Mouse (Mus musculus) heart, embryonic 13.5 days (tissue): ENCODE results near the gene Rbm48. TPM values are rescaled to one million over a fixed set of nuclear protein-coding genes. Genes with fewer than 3 reads are reported as not detected.
A peak's percentile ranks its signal among the peaks of the same experiment; 100 is the strongest.

Experiments used
- ATAC-seq: fragments of 200-750 bp; cut with Nextera tagmentation; 2 replicates; pipeline ENCODE4 v1.8.0; 2017; ENCODE audit warnings: moderate TSS enrichment; ENCODE audit not compliant: insufficient number of reproducible peaks, low FRiP score, low TSS enrichment; ENCODE audit errors: extremely low read depth
- H3K27ac ChIP-seq: fragments of 300-500 bp; sonication (generic); replicated peaks from 2 replicates; pipeline ENCODE4 v1.5.1; 2015; ENCODE audit warnings: moderate library complexity, mild to moderate bottlenecking, inconsistent platforms
- H3K27me3 ChIP-seq: fragments of 300-500 bp; sonication (generic); replicated peaks from 2 replicates; pipeline ENCODE4 v1.6.1; 2015; ENCODE audit warnings: mild to moderate bottlenecking, inconsistent platforms
- H3K36me3 ChIP-seq: fragments of 300-500 bp; sonication (generic); 2 replicates; pipeline ENCODE4 v1.6.1; 2015; ENCODE audit warnings: mild to moderate bottlenecking, inconsistent platforms
- H3K4me1 ChIP-seq: fragments of 300-500 bp; sonication (generic); 2 replicates; pipeline ENCODE4 v1.6.1; 2015; ENCODE audit warnings: inconsistent platforms
- H3K4me2 ChIP-seq: fragments of 300-500 bp; sonication (generic); 2 replicates; pipeline ENCODE4 v1.6.1; 2015; ENCODE audit warnings: inconsistent platforms, mild to moderate bottlenecking, moderate library complexity
- H3K4me3 ChIP-seq: fragments of 300-500 bp; sonication (generic); 2 replicates; pipeline ENCODE4 v1.5.1; 2015; ENCODE audit warnings: moderate library complexity, mild to moderate bottlenecking, inconsistent platforms
- H3K9ac ChIP-seq: fragments of 300-500 bp; sonication (generic); 2 replicates; pipeline ENCODE4 v1.6.1; 2015; ENCODE audit warnings: inconsistent platforms, mild to moderate bottlenecking, moderate library complexity
- H3K9me3 ChIP-seq: fragments of 300-500 bp; sonication (generic); 2 replicates; pipeline ENCODE4 v1.6.1; 2016; ENCODE audit warnings: inconsistent platforms
- WGBS: fragments of 180-500 bp; shearing (Covaris S2); methylation state at CpG from one replicate; pipeline ENCODE4 v1.1.7; 2015; ENCODE audit warnings: mixed read lengths; 5-methylcytosine and 5-hydroxymethylcytosine counted together
- polyA plus RNA-seq: library from polyadenylated mRNA; unstranded; fragments of >200 nt; fragmentation: Nextera tagmentation; extraction: Ambion mirVana; gene quantifications from 2 replicates; pipeline ENCODE4 v1.2.1, GENCODE M21; 2015

The Rbm48 gene
- polyA plus RNA-seq, 1 experiment from 2014 or later: 8.8 TPM

DNA sequence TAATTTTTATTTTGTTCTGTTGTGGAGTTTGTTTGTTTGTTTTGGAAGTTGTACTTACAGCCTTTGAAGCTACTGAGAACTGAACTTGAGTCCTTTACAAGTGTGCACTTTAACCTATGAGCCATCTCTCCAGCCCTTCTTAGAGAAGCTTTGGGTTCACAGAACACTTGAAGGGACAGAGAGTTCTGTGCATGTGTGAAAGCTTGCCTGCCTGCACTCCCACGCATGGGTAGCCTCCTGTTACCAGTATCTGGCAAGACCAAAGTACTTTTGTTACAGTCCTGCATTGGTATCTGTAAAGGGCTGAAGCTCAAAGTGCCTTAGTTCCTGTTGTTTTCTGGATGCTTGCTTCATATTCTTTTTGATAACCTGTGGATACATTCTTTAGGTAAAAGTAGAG, 50.2 kb downstream of the Rbm48 start:
- H3K9me3 ChIP-seq: no peaks in the 10 kb centered on the region
- no peak overlapping the region for H3K9ac ChIP-seq
- H3K4me1 ChIP-seq: peaks cover 16% of the 10 kb centered on the region
- no peaks in the 10 kb centered on the region for H3K27me3 ChIP-seq
- WGBS: 71% methylated on average over 1 of the region's 1 CpGs
- peaks cover 10% of the 10 kb centered on the region for H3K36me3 ChIP-seq
- no peak overlapping the region for H3K27ac ChIP-seq
- ATAC-seq: no peak
- no peak overlapping the region for H3K4me2 ChIP-seq
- no peak overlapping the region for H3K4me3 ChIP-seq

DNA sequence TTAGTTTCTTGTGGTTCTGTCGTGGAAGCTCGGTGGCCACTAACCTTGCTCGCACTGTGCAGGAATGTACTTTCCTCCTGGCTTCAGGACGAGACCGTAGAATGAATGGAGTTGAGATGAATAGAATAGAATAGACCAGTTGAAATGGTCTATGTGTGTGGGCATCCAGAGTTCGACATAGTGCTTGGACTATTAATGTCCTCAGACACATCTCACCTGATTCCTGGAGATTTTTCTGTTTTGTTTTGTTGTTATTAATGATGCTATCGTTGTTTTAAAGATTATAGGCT, 52.0 kb downstream of the Rbm48 start:
- no peak overlapping the region for H3K27ac ChIP-seq
- H3K36me3 ChIP-seq: peaks cover 10% of the 10 kb centered on the region
- 9% methylated on average over 7 of the region's 7 CpGs for WGBS

DNA sequence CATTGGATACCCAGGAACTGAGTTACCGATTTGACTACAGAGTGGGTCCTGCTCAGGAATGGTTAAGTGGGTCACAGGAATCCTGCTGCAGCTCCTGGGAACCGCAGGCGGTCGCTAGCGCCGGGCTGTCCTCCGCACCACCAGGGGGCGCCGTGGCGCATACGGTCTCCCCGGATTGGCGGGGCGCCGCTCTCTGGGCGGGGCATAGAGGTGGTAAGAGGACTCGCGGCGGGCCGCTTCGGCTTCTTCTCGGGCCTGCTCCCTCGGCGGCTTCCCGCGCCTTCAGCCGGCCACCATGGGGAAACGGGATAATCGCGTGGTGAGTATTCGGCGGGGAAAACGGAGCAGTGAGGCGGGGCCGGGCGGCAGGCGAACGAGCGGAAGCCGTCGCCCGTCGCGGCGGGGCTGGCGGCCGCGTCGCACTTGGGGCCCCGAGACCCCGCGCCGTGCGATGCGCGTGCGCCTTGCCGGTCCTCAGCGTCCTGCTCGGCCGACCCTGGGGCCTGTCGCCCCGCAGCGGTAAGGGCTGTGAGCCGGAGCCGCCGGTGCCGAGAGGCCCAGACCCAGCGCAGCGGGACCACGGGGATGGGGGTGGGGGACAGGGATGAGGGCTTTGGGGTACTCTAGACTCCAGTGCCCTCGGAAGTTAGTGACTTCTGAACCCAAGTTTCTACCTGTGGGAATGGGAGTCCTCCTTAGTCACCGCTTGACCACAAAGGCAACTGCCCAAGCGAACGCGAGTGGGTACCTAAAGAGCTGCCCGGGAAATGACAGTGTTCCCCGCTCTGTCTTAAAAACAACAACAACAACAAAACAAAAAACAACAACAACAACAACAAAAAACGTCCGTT, 52.5 kb downstream of the Rbm48 start, which contains the start of gene Fam133b:
Fam133b (plus strand) TSS at position 205 of the 851 bp plus-strand sequence.
- H3K4me2 ChIP-seq: peak within 1 kb of the TSS; percentile 82
- peaks cover 16% of the 10 kb centered on the region for H3K4me1 ChIP-seq
- peak within 1 kb of the TSS; percentile 90 for H3K27ac ChIP-seq
- H3K4me3 ChIP-seq: peak within 1 kb of the TSS; percentile 87
- peaks cover 10% of the 10 kb centered on the region for H3K36me3 ChIP-seq
- H3K27me3 ChIP-seq: no peaks in the 10 kb centered on the region
- ATAC-seq: peak; percentile 96
- under 1% methylated on average over 76 of the region's 80 CpGs for WGBS
- H3K9me3 ChIP-seq: no peaks in the 10 kb centered on the region
- peak within 1 kb of the TSS; percentile 95 for H3K9ac ChIP-seq

More for the DNA sequence above, 52.0 kb downstream of the Rbm48 start:
- no peak for ATAC-seq
- no peaks in the 10 kb centered on the region for H3K27me3 ChIP-seq
- peaks cover 16% of the 10 kb centered on the region for H3K4me1 ChIP-seq
- H3K9me3 ChIP-seq: no peaks in the 10 kb centered on the region
- peak overlapping the region; percentile 87 for H3K4me3 ChIP-seq
- peak overlapping the region; percentile 95 for H3K9ac ChIP-seq
- peak overlapping the region; percentile 82 for H3K4me2 ChIP-seq

DNA sequence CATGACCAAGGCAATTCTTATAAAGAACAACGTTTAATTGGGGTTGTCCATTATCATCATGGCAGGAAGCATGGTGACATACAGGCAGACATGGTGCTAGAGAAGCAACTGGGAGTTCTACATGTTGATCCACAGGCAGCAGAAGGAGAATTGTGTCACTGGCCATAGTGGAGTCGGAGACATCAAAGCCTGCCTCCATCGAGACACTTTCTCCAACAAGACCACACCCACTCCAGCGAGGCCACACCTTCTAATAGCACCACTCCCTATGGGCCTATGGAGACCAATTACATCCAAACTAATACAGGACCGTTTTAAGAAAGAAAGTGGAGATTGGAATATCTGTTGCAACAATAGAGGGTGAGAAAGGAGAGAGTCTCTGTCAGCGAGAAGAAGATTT, 54.5 kb downstream of the Rbm48 start:
- Histone ChIP-seq H3K4me1 (peaks cover 16% of the 10 kb centered on the region), H3K9ac (no peak overlapping the region), H3K27me3 (no peaks in the 10 kb centered on the region), H3K9me3 (no peaks in the 10 kb centered on the region), H3K4me2 (no peak overlapping the region), H3K4me3 (no peak overlapping the region), H3K27ac (no peak overlapping the region), H3K36me3 (peaks cover 4% of the 10 kb centered on the region; the same call in 1 of the 2 replicates)
- ATAC-seq: no peak
- WGBS: 69% methylated on average over 6 of the region's 6 CpGs

- Histone ChIP-seq H3K27ac (no peak overlapping the region), H3K36me3 (no peaks in the 10 kb centered on the region), H3K9me3 (no peaks in the 10 kb centered on the region), H3K9ac (no peak overlapping the region), H3K4me1 (no peaks in the 10 kb centered on the region; the same call in 1 of the 2 replicates), H3K4me2 (no peak overlapping the region), H3K4me3 (no peak overlapping the region), H3K27me3 (no peaks in the 10 kb centered on the region)
- no peak for ATAC-seq
- 57% methylated on average over 11 of the region's 11 CpGs for WGBS
Observed at GRCm38 (mm10) chr5:3538505-3539472, 57.6 kb downstream of the Rbm48 start.

DNA sequence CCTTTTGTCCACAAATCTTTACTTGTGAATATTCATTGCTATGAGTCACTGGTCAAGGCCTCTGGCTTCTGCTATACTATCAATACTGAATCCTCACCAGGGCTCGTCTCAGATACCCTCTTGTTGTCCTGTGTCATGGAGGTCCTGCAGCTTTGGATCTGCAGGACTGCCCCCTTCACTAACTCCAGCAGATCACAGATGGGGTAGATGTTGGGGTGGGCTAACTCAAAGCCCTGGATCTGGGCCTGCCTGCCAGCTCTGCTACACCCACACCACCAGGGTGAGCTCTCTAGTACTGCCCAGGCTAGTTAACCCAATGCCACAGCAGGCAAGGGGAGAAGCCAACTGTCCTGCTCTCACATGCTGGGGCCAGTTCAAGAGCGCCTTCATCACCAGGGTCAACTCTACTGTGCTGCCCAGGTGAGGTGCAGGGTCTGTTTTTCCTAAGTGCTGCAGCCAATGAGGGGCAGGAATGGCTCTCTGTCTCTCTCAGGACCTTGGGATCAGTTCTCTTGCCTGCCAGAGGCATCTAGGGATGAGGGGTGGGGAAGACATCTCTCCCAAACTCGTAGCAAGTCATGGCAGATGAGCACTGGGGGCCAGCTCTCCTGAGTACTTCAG, 59.7 kb downstream of the Rbm48 start:
- no peak for ATAC-seq
- no peak overlapping the region for H3K27ac ChIP-seq
- H3K4me3 ChIP-seq: no peak overlapping the region
- no peaks in the 10 kb centered on the region for H3K36me3 ChIP-seq
- no peaks in the 10 kb centered on the region for H3K9me3 ChIP-seq
- H3K27me3 ChIP-seq: no peaks in the 10 kb centered on the region
- 70% methylated on average over 3 of the region's 3 CpGs for WGBS
- no peaks in the 10 kb centered on the region; the same call in 1 of the 2 replicates for H3K4me1 ChIP-seq
- H3K9ac ChIP-seq: no peak overlapping the region
- H3K4me2 ChIP-seq: no peak overlapping the region

Other genes starting within 250 kb of the Rbm48 start
- gene Fam133b, start 52.8 kb downstream of the Rbm48 start, polyA plus RNA-seq: 15.2 and 15.7 TPM in 2 replicates
- 1.3 and 1.9 TPM in 2 replicates for gene 1700109H08Rik, start 25.0 kb downstream of the Rbm48 start, polyA plus RNA-seq
- 9.7 and 13.0 TPM in 2 replicates for gene Pex1, start 519 bp downstream of the Rbm48 start, polyA plus RNA-seq
- gene Tmbim7, start 54.6 kb upstream of the Rbm48 start, polyA plus RNA-seq: not detected in 2 replicates
- 55.7 and 60.8 TPM in 2 replicates for gene Gatad1, start 60.6 kb upstream of the Rbm48 start, polyA plus RNA-seq
- 6.0 and 6.1 TPM in 2 replicates for gene Ankib1, start 206.3 kb upstream of the Rbm48 start, polyA plus RNA-seq
- gene Krit1, start 206.6 kb upstream of the Rbm48 start, polyA plus RNA-seq: 33.2 and 35.9 TPM in 2 replicates
- gene Lrrd1, start 248.6 kb upstream of the Rbm48 start, polyA plus RNA-seq: 0.23 and 0.27 TPM in 2 replicates